ENCODE assay signal across 12 mouse cellular contexts in genomic region chr7:133440711-133441110, GRCm38 (mm10).
DNase-seq lines count a peak whose midpoint lies in the region; ATAC-seq and TF ChIP-seq lines count a peak whose summit lies in the region.
"Had no signal": no experiment of that assay in that cellular context is flagged by ENCODE, and none has a peak within 500 bp of the region (broad histone marks: within the 10 kb centered on the region; RNA-seq: fewer than 3 reads in every experiment).

No protein-coding gene starts in this region.

- no peak for TF ChIP-seq EP300 in liver, postnatal 0 days (IDR thresholded peaks at IDR 0.05; ENCODE audit: low read depth)

- 53% methylated on average over 12 of the region's 12 CpGs for WGBS in lung, embryonic 14.5 days
- 38% methylated on average over 12 of the region's 12 CpGs for WGBS in lung, adult 2 months
- 15% methylated on average over 12 of the region's 12 CpGs for WGBS in forebrain, embryonic 11.5 days
- 81% methylated on average over 12 of the region's 12 CpGs for WGBS in limb, embryonic 10.5 days
- 32% methylated on average over 12 of the region's 12 CpGs for WGBS in neural tube, embryonic 14.5 days
- 75% methylated on average over 12 of the region's 12 CpGs for WGBS in liver, postnatal 0 days (ENCODE audit: insufficient replicate concordance)

- no peak for ATAC-seq in lung, embryonic 14.5 days (ENCODE audit: insufficient read depth)
- peak; percentile 78 for ATAC-seq in forebrain, embryonic 11.5 days (replicated peaks; ENCODE audit: low FRiP score)
- ATAC-seq in neural tube, embryonic 14.5 days (ENCODE audit: low read depth) = no peak
- ATAC-seq in liver, postnatal 0 days = no peak

- 0 out of 2 replicates have a peak overlapping the region, but pooled peaks have one; percentile 7 for H3K4me2 ChIP-seq in lung, embryonic 14.5 days
- H3K4me2 ChIP-seq in forebrain, embryonic 11.5 days (ENCODE audit: low read depth, low read length, severe bottlenecking) = peak overlapping the region; percentile 36; the same call in 1 of the 2 replicates
- peak overlapping the region; percentile 23 for H3K4me2 ChIP-seq in neural tube, embryonic 14.5 days (ENCODE audit: low read depth, low read length)
- no peak overlapping the region for H3K4me2 ChIP-seq in liver, postnatal 0 days (ENCODE audit: low read depth, low read length)
- H3K4me2 ChIP-seq: heart, embryonic 15.5 days; liver, embryonic 11.5 days had no signal

- no peaks in the 10 kb centered on the region for H3K27me3 ChIP-seq in lung, embryonic 14.5 days (ENCODE audit: insufficient read depth, low read length)
- no peaks in the 10 kb centered on the region for H3K27me3 ChIP-seq in forebrain, embryonic 11.5 days (ENCODE audit: control insufficient read depth, insufficient read depth, low read length)
- no peaks in the 10 kb centered on the region for H3K27me3 ChIP-seq in limb, embryonic 10.5 days (ENCODE audit: low read depth, poor library complexity, severe bottlenecking)
- H3K27me3 ChIP-seq in neural tube, embryonic 14.5 days (ENCODE audit: control insufficient read depth, insufficient read depth, low read length) = no peaks in the 10 kb centered on the region
- H3K27me3 ChIP-seq in liver, postnatal 0 days (ENCODE audit: insufficient read depth, low read length) = no peaks in the 10 kb centered on the region
- H3K27me3 ChIP-seq: heart, embryonic 15.5 days had no signal

- no peak for TF ChIP-seq CTCF in lung, embryonic 14.5 days (IDR thresholded peaks at IDR 0.05; ENCODE audit: low read depth)
- TF ChIP-seq CTCF in lung, adult 2 months (IDR thresholded peaks at IDR 0.05; ENCODE audit: insufficient read depth, low read length) = no peak
- no peak for TF ChIP-seq CTCF in liver, postnatal 0 days (IDR thresholded peaks at IDR 0.05; ENCODE audit: low read depth)

- peak overlapping the region; percentile 42; the same call in 1 of the 2 replicates for H3K27ac ChIP-seq in lung, embryonic 14.5 days (ENCODE audit: low read depth)
- peak overlapping the region; percentile 39 for H3K27ac ChIP-seq in forebrain, embryonic 11.5 days (ENCODE audit: low read depth, low read length)
- 0 out of 2 replicates have a peak overlapping the region, but pooled peaks have one; percentile 50 for H3K27ac ChIP-seq in limb, embryonic 10.5 days
- H3K27ac ChIP-seq in neural tube, embryonic 14.5 days (ENCODE audit: low read depth, low read length) = no peak overlapping the region
- H3K27ac ChIP-seq in liver, postnatal 0 days (ENCODE audit: low read depth) = no peak overlapping the region
- H3K27ac ChIP-seq: heart, embryonic 15.5 days; macrophage had no signal

- H3K9ac ChIP-seq in lung, embryonic 14.5 days = no peak overlapping the region
- H3K9ac ChIP-seq in forebrain, embryonic 11.5 days (ENCODE audit: low read length) = peak overlapping the region; percentile 37
- H3K9ac ChIP-seq in neural tube, embryonic 14.5 days (replicated peaks; ENCODE audit: low read depth, low read length) = no peak overlapping the region
- no peak overlapping the region for H3K9ac ChIP-seq in liver, postnatal 0 days (replicated peaks)
- H3K9ac ChIP-seq: heart, embryonic 15.5 days had no signal

- TF ChIP-seq POLR2A in lung, adult 2 months (IDR thresholded peaks at IDR 0.05; ENCODE audit: borderline replicate concordance, extremely low read depth, low read depth, low read length) = no peak

- DNase-seq in lung, embryonic 14.5 days = peak; percentile 41
- DNase-seq in lung, adult 2 months = no peak
- DNase-seq in forebrain, embryonic 11.5 days (ENCODE audit: low spot score) = peak; percentile 59
- no peak for DNase-seq in limb, embryonic 10.5 days (ENCODE audit: low spot score)
- DNase-seq in ovary, adult 18-20 months (ENCODE audit: low spot score) = no peak
- DNase-seq in liver, postnatal 0 days = no peak
- DNase-seq: kidney, adult 8-10 months; right cerebral cortex, postnatal 25 days had no signal

- no peaks in the 10 kb centered on the region for H3K9me3 ChIP-seq in lung, embryonic 14.5 days (ENCODE audit: low read depth, low read length)
- H3K9me3 ChIP-seq in forebrain, embryonic 11.5 days (ENCODE audit: control insufficient read depth, low read length) = no peaks in the 10 kb centered on the region
- H3K9me3 ChIP-seq in limb, embryonic 10.5 days (replicated peaks) = no peaks in the 10 kb centered on the region
- no peaks in the 10 kb centered on the region for H3K9me3 ChIP-seq in neural tube, embryonic 14.5 days (ENCODE audit: control insufficient read depth, low read length)
- H3K9me3 ChIP-seq in liver, postnatal 0 days (ENCODE audit: low read length) = no peaks in the 10 kb centered on the region
- H3K9me3 ChIP-seq: heart, embryonic 15.5 days had no signal

- no peak overlapping the region for H3K4me3 ChIP-seq in lung, embryonic 14.5 days (ENCODE audit: low read depth, low read length)
- no peak overlapping the region for H3K4me3 ChIP-seq in lung, adult 2 months (replicated peaks; ENCODE audit: extremely low read depth, low read depth, low read length)
- H3K4me3 ChIP-seq in forebrain, embryonic 11.5 days (ENCODE audit: low read depth, low read length) = peak overlapping the region; percentile 5; the same call in 1 of the 2 replicates
- H3K4me3 ChIP-seq in limb, embryonic 10.5 days = no peak overlapping the region
- no peak overlapping the region for H3K4me3 ChIP-seq in neural tube, embryonic 14.5 days (ENCODE audit: low read depth, low read length)
- H3K4me3 ChIP-seq in liver, postnatal 0 days (ENCODE audit: low read depth, low read length) = no peak overlapping the region
- H3K4me3 ChIP-seq: heart, embryonic 15.5 days had no signal

- H3K36me3 ChIP-seq in lung, embryonic 14.5 days (ENCODE audit: insufficient read depth) = no peaks in the 10 kb centered on the region
- no peaks in the 10 kb centered on the region for H3K36me3 ChIP-seq in forebrain, embryonic 11.5 days (ENCODE audit: control insufficient read depth, insufficient read depth, low read length)
- H3K36me3 ChIP-seq in limb, embryonic 10.5 days = no peaks in the 10 kb centered on the region
- H3K36me3 ChIP-seq in neural tube, embryonic 14.5 days (ENCODE audit: control insufficient read depth, insufficient read depth, low read length) = no peaks in the 10 kb centered on the region
- H3K36me3 ChIP-seq in liver, postnatal 0 days (replicated peaks; ENCODE audit: insufficient read depth, low read length) = no peaks in the 10 kb centered on the region
- H3K36me3 ChIP-seq: heart, embryonic 15.5 days had no signal

- peaks cover 12% of the 10 kb centered on the region for H3K4me1 ChIP-seq in lung, embryonic 14.5 days (ENCODE audit: insufficient read depth)
- H3K4me1 ChIP-seq in lung, adult 2 months (ENCODE audit: control insufficient read depth, insufficient read depth, low read length) = no peaks in the 10 kb centered on the region; the same call in 1 of the 2 replicates
- H3K4me1 ChIP-seq in forebrain, embryonic 11.5 days (replicated peaks; ENCODE audit: control insufficient read depth, insufficient read depth, low read length) = peaks cover 24% of the 10 kb centered on the region; the same call in 1 of the 2 replicates
- peaks cover 30% of the 10 kb centered on the region for H3K4me1 ChIP-seq in limb, embryonic 10.5 days
- peaks cover 7% of the 10 kb centered on the region; the same call in 1 of the 2 replicates for H3K4me1 ChIP-seq in neural tube, embryonic 14.5 days (ENCODE audit: control insufficient read depth, insufficient read depth, low read length)
- no peaks in the 10 kb centered on the region for H3K4me1 ChIP-seq in liver, postnatal 0 days (ENCODE audit: insufficient read depth)
- H3K4me1 ChIP-seq: heart, embryonic 15.5 days had no signal

Comparison
In these comparisons a context has a peak if more than half of its experiments do, and no peak if none do; other contexts are left out.
1. DNase-seq: peak in lung, embryonic 14.5 days (single experiment) and forebrain, embryonic 11.5 days (single experiment); none in lung, adult 2 months (single experiment), limb, embryonic 10.5 days (single experiment), ovary, adult 18-20 months (single experiment) and liver, postnatal 0 days (single experiment).
2. H3K27ac ChIP-seq: peak in lung, embryonic 14.5 days (single experiment), forebrain, embryonic 11.5 days (single experiment) and limb, embryonic 10.5 days (single experiment); none in neural tube, embryonic 14.5 days (single experiment) and liver, postnatal 0 days (single experiment).